Mouse (Mus musculus): ENCODE measurements around the gene Gm9745. TPM values are rescaled to one million over a fixed set of nuclear protein-coding genes. Genes with fewer than 3 reads are reported as not detected.
"Not testable (repeated sequence)": the region's sequence is repeated elsewhere in the genome, so short reads cannot be mapped to it uniquely, and the experiment has no call there.

The Gm9745 gene
- polyA plus RNA-seq, 1 experiment from 2014 or later = not detected

DNA sequence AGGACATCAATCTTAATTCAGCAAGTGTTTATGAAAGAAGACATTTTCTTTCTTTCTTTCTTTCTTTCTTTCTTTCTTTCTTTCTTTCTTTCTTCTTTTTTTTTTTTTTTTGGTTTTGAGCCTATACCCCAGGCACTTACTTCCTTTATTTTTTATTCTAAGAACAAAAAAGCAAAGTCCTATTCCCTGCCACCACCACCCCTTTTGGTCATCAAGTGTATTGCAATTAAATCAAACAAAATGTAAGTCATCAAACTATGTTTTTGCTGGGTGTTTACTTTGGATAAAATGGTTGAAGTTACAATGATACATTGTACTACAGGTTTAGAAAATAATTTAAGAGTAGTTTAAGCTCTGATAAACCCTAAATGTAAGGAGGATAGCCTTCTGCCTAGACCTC lies 24.3 kb upstream of the Gm9745 start:
- H3K4me1 ChIP-seq (ENCODE audit: insufficient read depth, low read depth, low read length) = no peaks in the 10 kb centered on the region
- ATAC-seq (no peak), DNase-seq (ENCODE audit: low spot score) (no peak)
- H3K9me3 ChIP-seq (ENCODE audit: low read length) = no peaks in the 10 kb centered on the region
- H3K27ac ChIP-seq (ENCODE audit: low read length) = no peak overlapping the region
- peaks cover 40% of the 10 kb centered on the region for H3K36me3 ChIP-seq (ENCODE audit: insufficient read depth, low read length)
- H3K4me2 ChIP-seq (replicated peaks; ENCODE audit: low read depth, low read length) = no peak overlapping the region
- no peaks in the 10 kb centered on the region for H3K27me3 ChIP-seq (replicated peaks; ENCODE audit: insufficient read depth, low read length)
- TF ChIP-seq EP300 (IDR thresholded peaks at IDR 0.05) (no peak), CTCF (IDR thresholded peaks at IDR 0.05) (peak; percentile 22)
- H3K9ac ChIP-seq (replicated peaks; ENCODE audit: low read depth) = no peak overlapping the region
- H3K4me3 ChIP-seq (ENCODE audit: low read depth, low read length) = no peak overlapping the region

DNA sequence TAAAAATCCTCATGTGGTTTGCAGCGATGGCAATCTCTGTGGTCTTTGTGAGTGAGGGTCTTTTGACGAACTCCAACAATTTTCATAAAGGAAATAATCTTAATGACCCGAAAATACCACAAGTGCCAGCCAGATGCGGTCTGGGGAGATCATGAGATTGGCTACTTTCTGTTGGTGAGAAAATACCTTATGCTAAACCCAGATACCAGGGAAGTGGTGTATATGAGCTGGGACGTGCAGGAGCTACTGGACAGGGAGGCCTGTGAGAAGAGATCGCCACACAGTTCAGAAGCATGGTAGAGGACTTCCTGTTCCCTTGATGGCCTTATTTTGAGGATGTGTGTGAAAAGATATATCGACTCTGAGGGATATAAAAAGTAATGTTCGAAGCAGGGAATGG lies 19.7 kb upstream of the Gm9745 start:
- no peak for ATAC-seq
- TF ChIP-seq CTCF (IDR thresholded peaks at IDR 0.05) = no peak
- TF ChIP-seq EP300 (IDR thresholded peaks at IDR 0.05) = no peak

GRCm38 (mm10) chr13:8965224-8965623 lies 17.2 kb upstream of the Gm9745 start:
- H3K9me3 ChIP-seq (ENCODE audit: low read length) = no peaks in the 10 kb centered on the region
- no peak overlapping the region for H3K4me3 ChIP-seq (ENCODE audit: low read depth, low read length)
- no peak overlapping the region for H3K4me2 ChIP-seq (replicated peaks; ENCODE audit: low read depth, low read length)
- TF ChIP-seq EP300 (IDR thresholded peaks at IDR 0.05) (no peak), CTCF (IDR thresholded peaks at IDR 0.05) (no peak)
- no peak overlapping the region for H3K9ac ChIP-seq (replicated peaks; ENCODE audit: low read depth)
- WGBS = 92% methylated on average over 5 of the region's 5 CpGs
- H3K27ac ChIP-seq (ENCODE audit: low read length) = no peak overlapping the region
- DNase-seq (ENCODE audit: low spot score) (no peak), ATAC-seq (no peak)
- H3K27me3 ChIP-seq (replicated peaks; ENCODE audit: insufficient read depth, low read length) = no peaks in the 10 kb centered on the region
- H3K4me1 ChIP-seq (ENCODE audit: insufficient read depth, low read depth, low read length) = no peaks in the 10 kb centered on the region
- no peaks in the 10 kb centered on the region for H3K36me3 ChIP-seq (ENCODE audit: insufficient read depth, low read length)

More for the DNA sequence above, 19.7 kb upstream of the Gm9745 start:
- Histone ChIP-seq H3K4me3 (ENCODE audit: low read depth, low read length) (no peak overlapping the region), H3K9me3 (ENCODE audit: low read length) (no peaks in the 10 kb centered on the region), H3K4me1 (ENCODE audit: insufficient read depth, low read depth, low read length) (no peaks in the 10 kb centered on the region), H3K36me3 (ENCODE audit: insufficient read depth, low read length) (peaks cover 6% of the 10 kb centered on the region), H3K27ac (ENCODE audit: low read length) (no peak overlapping the region), H3K9ac (replicated peaks; ENCODE audit: low read depth) (no peak overlapping the region), H3K4me2 (replicated peaks; ENCODE audit: low read depth, low read length) (no peak overlapping the region), H3K27me3 (replicated peaks; ENCODE audit: insufficient read depth, low read length) (no peaks in the 10 kb centered on the region)
- WGBS = 94% methylated on average over 8 of the region's 8 CpGs
- no peak for DNase-seq (ENCODE audit: low spot score)

DNA sequence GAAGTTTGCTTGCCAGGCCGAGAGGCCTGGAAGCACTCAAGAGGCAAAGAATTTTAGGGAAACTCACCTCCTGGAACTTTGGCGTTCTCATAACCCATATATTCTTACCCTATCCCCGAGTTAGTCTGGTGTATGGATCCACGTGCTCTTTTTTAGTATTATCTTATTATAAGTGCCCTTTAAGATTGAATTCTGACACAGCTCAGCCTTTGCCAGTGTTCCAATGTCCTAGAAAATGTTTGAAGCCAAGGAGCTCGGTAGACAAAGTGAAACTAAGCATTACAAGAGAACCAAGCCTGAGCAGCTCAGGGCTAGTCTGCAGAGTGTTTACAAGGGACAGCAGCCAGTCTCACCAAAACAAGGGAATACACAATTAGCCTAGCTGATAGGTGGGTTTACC lies 14.2 kb upstream of the Gm9745 start:
- not testable (repeated sequence) for H3K9me3 ChIP-seq (ENCODE audit: low read length); H3K4me2 ChIP-seq (replicated peaks; ENCODE audit: low read depth, low read length); H3K9ac ChIP-seq (replicated peaks; ENCODE audit: low read depth); H3K4me1 ChIP-seq (ENCODE audit: insufficient read depth, low read depth, low read length); H3K27me3 ChIP-seq (replicated peaks; ENCODE audit: insufficient read depth, low read length); H3K36me3 ChIP-seq (ENCODE audit: insufficient read depth, low read length); H3K4me3 ChIP-seq (ENCODE audit: low read depth, low read length)
- DNase-seq (ENCODE audit: low spot score) = peak; percentile 11
- peak; percentile 47; the same call in 1 of the 2 replicates for ATAC-seq
- 31% methylated on average over 5 of the region's 5 CpGs for WGBS
- peak overlapping the region; percentile 27; the same call in 1 of the 2 replicates for H3K27ac ChIP-seq (ENCODE audit: low read length)

DNA sequence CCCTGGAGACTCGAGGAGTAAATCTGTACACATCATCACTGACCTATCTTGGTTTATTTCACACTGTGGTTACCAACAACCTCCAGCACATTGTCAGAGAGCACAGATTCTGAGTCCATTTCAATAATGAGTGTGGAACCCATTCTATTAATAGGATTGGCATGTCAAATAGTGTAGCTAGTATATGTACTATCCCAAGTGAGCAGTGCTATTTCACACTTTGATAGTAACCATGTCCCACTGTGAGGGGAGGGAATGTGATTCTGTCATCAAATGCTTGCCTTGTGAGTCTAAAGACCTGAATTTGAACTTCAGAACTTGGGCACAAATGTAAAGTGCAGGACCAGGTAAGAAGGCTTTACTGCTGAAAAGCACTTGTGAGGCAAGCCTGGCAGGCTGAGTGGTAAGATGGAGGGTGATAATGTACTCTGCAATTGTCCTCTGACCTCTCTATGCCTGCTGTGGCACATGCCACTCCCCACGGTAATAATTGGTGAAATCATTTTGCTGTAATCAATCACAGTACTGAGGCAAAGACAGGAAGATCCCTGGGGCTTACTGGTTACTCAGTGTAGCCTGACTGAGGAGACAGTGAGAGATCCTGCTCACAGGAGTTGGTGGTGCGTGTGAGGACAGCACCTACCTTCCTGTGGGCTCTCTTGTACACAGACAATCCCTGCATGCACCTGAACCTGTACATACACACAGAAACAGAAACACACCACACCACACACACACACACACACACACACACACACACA lies 13.3 kb upstream of the Gm9745 start:
- H3K9ac ChIP-seq (replicated peaks; ENCODE audit: low read depth); H3K4me2 ChIP-seq (replicated peaks; ENCODE audit: low read depth, low read length); ATAC-seq; H3K27me3 ChIP-seq (replicated peaks; ENCODE audit: insufficient read depth, low read length); H3K4me3 ChIP-seq (ENCODE audit: low read depth, low read length); H3K4me1 ChIP-seq (ENCODE audit: insufficient read depth, low read depth, low read length); H3K9me3 ChIP-seq (ENCODE audit: low read length); H3K27ac ChIP-seq (ENCODE audit: low read length); H3K36me3 ChIP-seq (ENCODE audit: insufficient read depth, low read length): not testable (repeated sequence)
- DNase-seq (ENCODE audit: low spot score) = peak; percentile 3
- WGBS = 56% methylated on average over 3 of the region's 3 CpGs

DNA sequence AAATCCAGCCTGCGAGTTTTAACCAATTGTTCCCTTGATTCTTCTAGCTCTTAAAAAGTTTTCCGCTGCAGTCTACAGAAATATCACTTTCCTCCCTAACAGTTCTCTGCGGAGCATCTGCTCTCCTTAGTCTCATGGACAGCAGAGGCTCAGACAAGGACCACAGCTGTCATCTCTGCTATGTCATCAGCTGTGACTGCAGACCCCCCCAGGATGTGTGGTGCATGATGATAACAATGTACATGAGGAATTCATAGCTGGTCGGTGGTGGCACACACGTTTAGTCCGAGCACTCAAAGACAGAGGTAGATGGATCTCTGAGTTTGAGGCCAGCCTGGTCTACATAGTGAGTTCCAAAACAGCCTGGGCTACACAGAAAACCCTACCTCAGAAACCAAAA lies 11.5 kb upstream of the Gm9745 start:
- ATAC-seq = not testable (repeated sequence)
- 71% methylated on average over 5 of the region's 6 CpGs for WGBS

GRCm38 (mm10) chr13:8959058-8959457 lies 11.0 kb upstream of the Gm9745 start:
- H3K4me3 ChIP-seq (ENCODE audit: low read depth, low read length); H3K4me2 ChIP-seq (replicated peaks; ENCODE audit: low read depth, low read length); H3K27me3 ChIP-seq (replicated peaks; ENCODE audit: insufficient read depth, low read length); ATAC-seq; H3K9ac ChIP-seq (replicated peaks; ENCODE audit: low read depth); H3K9me3 ChIP-seq (ENCODE audit: low read length); H3K36me3 ChIP-seq (ENCODE audit: insufficient read depth, low read length); DNase-seq (ENCODE audit: low spot score); H3K4me1 ChIP-seq (ENCODE audit: insufficient read depth, low read depth, low read length); H3K27ac ChIP-seq (ENCODE audit: low read length): not testable (repeated sequence)
- WGBS = no CpG with 5 or more reads among the region's 5 CpGs

More for the DNA sequence above, 11.5 kb upstream of the Gm9745 start:
- peak; percentile 2 for DNase-seq (ENCODE audit: low spot score)
- H3K4me3 ChIP-seq (ENCODE audit: low read depth, low read length); H3K9ac ChIP-seq (replicated peaks; ENCODE audit: low read depth); H3K4me2 ChIP-seq (replicated peaks; ENCODE audit: low read depth, low read length); H3K27me3 ChIP-seq (replicated peaks; ENCODE audit: insufficient read depth, low read length); H3K4me1 ChIP-seq (ENCODE audit: insufficient read depth, low read depth, low read length); H3K9me3 ChIP-seq (ENCODE audit: low read length); H3K27ac ChIP-seq (ENCODE audit: low read length); H3K36me3 ChIP-seq (ENCODE audit: insufficient read depth, low read length): not testable (repeated sequence)

GRCm38 (mm10) chr13:8956873-8957272 lies 8.8 kb upstream of the Gm9745 start:
- no CpG with 5 or more reads among the region's 5 CpGs for WGBS

DNA sequence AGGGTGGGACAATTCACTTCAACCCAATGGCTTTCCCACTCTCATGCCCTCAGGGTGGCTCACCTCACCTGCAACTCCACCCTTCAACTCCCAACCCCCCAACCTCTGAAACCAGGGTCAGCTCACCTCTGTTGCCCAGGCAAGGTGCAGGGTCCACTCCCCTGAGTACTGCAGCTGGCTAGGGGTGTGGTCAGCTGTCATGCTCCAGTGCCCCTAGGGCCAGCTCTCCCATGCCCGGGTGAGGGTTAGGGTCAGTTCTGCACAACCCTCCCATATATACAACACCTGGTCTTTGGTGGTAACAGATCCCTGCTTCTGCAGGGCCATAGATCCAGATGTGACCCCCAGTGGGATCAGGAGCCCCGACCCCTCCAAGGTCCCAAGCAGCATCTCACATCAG lies 7.1 kb upstream of the Gm9745 start:
- H3K9ac ChIP-seq (replicated peaks; ENCODE audit: low read depth); H3K4me3 ChIP-seq (ENCODE audit: low read depth, low read length); ATAC-seq: not testable (repeated sequence)

More at GRCm38 (mm10) chr13:8956873-8957272, 8.8 kb upstream of the Gm9745 start:
- not testable (repeated sequence) for H3K27ac ChIP-seq (ENCODE audit: low read length); H3K9me3 ChIP-seq (ENCODE audit: low read length); H3K27me3 ChIP-seq (replicated peaks; ENCODE audit: insufficient read depth, low read length); H3K4me3 ChIP-seq (ENCODE audit: low read depth, low read length); H3K4me1 ChIP-seq (ENCODE audit: insufficient read depth, low read depth, low read length); H3K9ac ChIP-seq (replicated peaks; ENCODE audit: low read depth); DNase-seq (ENCODE audit: low spot score); ATAC-seq; H3K4me2 ChIP-seq (replicated peaks; ENCODE audit: low read depth, low read length); H3K36me3 ChIP-seq (ENCODE audit: insufficient read depth, low read length)

More for the DNA sequence above, 7.1 kb upstream of the Gm9745 start:
- not testable (repeated sequence) for H3K9me3 ChIP-seq (ENCODE audit: low read length); H3K27me3 ChIP-seq (replicated peaks; ENCODE audit: insufficient read depth, low read length); H3K27ac ChIP-seq (ENCODE audit: low read length); H3K36me3 ChIP-seq (ENCODE audit: insufficient read depth, low read length); H3K4me2 ChIP-seq (replicated peaks; ENCODE audit: low read depth, low read length); DNase-seq (ENCODE audit: low spot score); H3K4me1 ChIP-seq (ENCODE audit: insufficient read depth, low read depth, low read length)
- 88% methylated on average over 2 of the region's 2 CpGs for WGBS
